Mouse (Mus musculus) CH12.LX (cell line): ENCODE measurements around the gene Hrg.

Experiments
- CTCF ChIP-seq, 2 experiments: IDR thresholded peaks in 1 of 2; conservative IDR thresholded peaks in 1 of 2; 2 replicates each; pipeline ENCODE4 v1.5.1; 2011 to 2012; ENCODE audit warnings: low read depth in 2 of 2, low read length in 2 of 2, improper control_type of control experiment in 1 of 2, inconsistent platforms in 1 of 2, mild to moderate bottlenecking in 1 of 2, moderate library complexity in 1 of 2
- HCFC1 ChIP-seq: IDR thresholded peaks from 2 replicates; pipeline ENCODE4 v1.6.1; 2012; ENCODE audit warnings: low read depth, mild to moderate bottlenecking, inconsistent platforms, low read length, improper control_type of control experiment
- IRF4 ChIP-seq: IDR thresholded peaks from 2 replicates; pipeline ENCODE4 v1.6.1; 2014; ENCODE audit warnings: low read depth, mild to moderate bottlenecking, inconsistent platforms, low read length, improper control_type of control experiment
- MAX ChIP-seq: IDR thresholded peaks from 2 replicates; pipeline ENCODE4 v1.6.1; 2011; ENCODE audit warnings: low read length, improper control_type of control experiment
- MEF2A ChIP-seq: IDR thresholded peaks from 2 replicates; pipeline ENCODE4 v1.6.1; 2014; ENCODE audit warnings: low read depth, mild to moderate bottlenecking, inconsistent platforms, low read length, improper control_type of control experiment, borderline replicate concordance
- MYC ChIP-seq: IDR thresholded peaks from 2 replicates; pipeline ENCODE4 v1.6.1; 2011; ENCODE audit warnings: low read depth, mild to moderate bottlenecking, improper control_type of control experiment, low read length
- POLR2A ChIP-seq: IDR thresholded peaks from 2 replicates; pipeline ENCODE4 v1.6.1; 2011; ENCODE audit warnings: low read depth, mild to moderate bottlenecking, improper control_type of control experiment, low read length
- SIN3A ChIP-seq: IDR thresholded peaks from 2 replicates; pipeline ENCODE4 v1.6.1; 2012; ENCODE audit warnings: low read length, improper control_type of control experiment, inconsistent platforms
- ZC3H11A ChIP-seq: IDR thresholded peaks from 2 replicates; pipeline ENCODE4 v1.6.1; 2012; ENCODE audit warnings: low read depth, mild to moderate bottlenecking, inconsistent platforms, low read length, improper control_type of control experiment

- no peak for TF ChIP-seq ZC3H11A
- TF ChIP-seq MEF2A = no peak
- no peak for TF ChIP-seq CTCF (conservative IDR thresholded peaks at IDR 0.05 in 1 of 2, IDR thresholded peaks at IDR 0.05 in 1 of 2; ENCODE audit: low read depth in 2 of 2, low read length in 2 of 2)
- TF ChIP-seq POLR2A = no peak
- TF ChIP-seq MYC = no peak
- TF ChIP-seq IRF4 = no peak
- no peak for TF ChIP-seq HCFC1
- no peak for TF ChIP-seq SIN3A
- TF ChIP-seq MAX = no peak
Observed at GRCm38 (mm10) chr16:22922433-22922832, 28.4 kb upstream of the Hrg start.
